Mouse (Mus musculus) adrenal gland, adult 2 months (tissue): ENCODE results near the gene Rgl3. TPM values are rescaled to one million over a fixed set of nuclear protein-coding genes. Genes with fewer than 3 reads are reported as not detected.

Experiments
- polyA plus RNA-seq: library from polyadenylated mRNA; depleted of rRNA; stranded (reverse); fragments of >200 nt; gene quantifications from 2 replicates; pipeline ENCODE4 v1.2.3, GENCODE M21; 2012; rRNA removed
- total RNA-seq, 2 experiments: library from RNA; stranded (reverse); gene quantifications; 2 replicates each; pipeline ENCODE4 v1.2.3; 2021

Rgl3 gene
- total and polyA plus RNA-seq, 3 experiments = 14.2 to 177 (median 46.9) TPM

Other genes starting within 250 kb of the Rgl3 start
- 1 to 10 TPM; 1.9 to 3.7 TPM for gene Spc24, start 229.1 kb downstream of the Rgl3 start, total RNA-seq
- gene Spc24, start 229.1 kb downstream of the Rgl3 start, polyA plus RNA-seq = 1.4 and 1.5 TPM in 2 replicates
- gene Kank2, start 190.7 kb downstream of the Rgl3 start, total RNA-seq = 10 to 100 TPM; 28.4 to 56.2 TPM
- gene Kank2, start 190.7 kb downstream of the Rgl3 start, polyA plus RNA-seq = 67.8 and 76.1 TPM in 2 replicates
- gene Angptl8, start 153.9 kb downstream of the Rgl3 start, total RNA-seq = 1 to 10 TPM; 8.1 to 8.7 TPM
- gene Angptl8, start 153.9 kb downstream of the Rgl3 start, polyA plus RNA-seq = 26.5 and 55.8 TPM in 2 replicates
- 10 to 100 TPM; 32.9 to 37.0 TPM for gene Dock6, start 136.8 kb downstream of the Rgl3 start, total RNA-seq
- gene Dock6, start 136.8 kb downstream of the Rgl3 start, polyA plus RNA-seq = 76.6 and 91.2 TPM in 2 replicates
- 10 to 100 TPM; 48.3 to 52.2 TPM for gene Rab3d, start 71.3 kb downstream of the Rgl3 start, total RNA-seq
- 75.9 and 84.8 TPM in 2 replicates for gene Rab3d, start 71.3 kb downstream of the Rgl3 start, polyA plus RNA-seq
- gene Ccdc159, start 62.0 kb downstream of the Rgl3 start, total RNA-seq = 10 to 100 TPM in 1 of 2 experiments, 1 to 10 TPM in 1; 9.4 to 10.5 TPM
- gene Ccdc159, start 62.0 kb downstream of the Rgl3 start, polyA plus RNA-seq = 17.3 and 24.5 TPM in 2 replicates
- gene Tmem205, start 61.9 kb downstream of the Rgl3 start, total RNA-seq = 100 to 1,000 TPM; 381 to 452 TPM
- 1,222 and 1,525 TPM in 2 replicates for gene Tmem205, start 61.9 kb downstream of the Rgl3 start, polyA plus RNA-seq
- gene Plppr2, start 52.4 kb downstream of the Rgl3 start, total RNA-seq = 10 to 100 TPM; 21.7 to 31.7 TPM
- 120 and 147 TPM in 2 replicates for gene Plppr2, start 52.4 kb downstream of the Rgl3 start, polyA plus RNA-seq
- gene Swsap1, start 33.7 kb downstream of the Rgl3 start, total RNA-seq = 10 to 100 TPM; 14.2 to 18.6 TPM
- gene Swsap1, start 33.7 kb downstream of the Rgl3 start, polyA plus RNA-seq = 12.4 and 20.2 TPM in 2 replicates
- 1 to 10 TPM; 1.5 to 2.7 TPM for gene Epor, start 25.9 kb downstream of the Rgl3 start, total RNA-seq
- gene Epor, start 25.9 kb downstream of the Rgl3 start, polyA plus RNA-seq = 3.7 and 6.0 TPM in 2 replicates
- gene Ccdc151, start 13.2 kb upstream of the Rgl3 start, total RNA-seq = 1 to 10 TPM in 1 of 2 experiments, under 1 TPM in 1; 0.73 to 1.0 TPM
- 0.47 and 0.73 TPM in 2 replicates for gene Ccdc151, start 13.2 kb upstream of the Rgl3 start, polyA plus RNA-seq
- 100 to 1,000 TPM; 166 to 175 TPM for gene Prkcsh, start 13.4 kb upstream of the Rgl3 start, total RNA-seq
- 136 and 209 TPM in 2 replicates for gene Prkcsh, start 13.4 kb upstream of the Rgl3 start, polyA plus RNA-seq
- 1 to 10 TPM; 2.1 to 2.4 TPM for gene Elavl3, start 62.6 kb upstream of the Rgl3 start, total RNA-seq
- gene Elavl3, start 62.6 kb upstream of the Rgl3 start, polyA plus RNA-seq = 1.3 and 1.7 TPM in 2 replicates
- gene Gm49318, start 81.8 kb upstream of the Rgl3 start, total RNA-seq = not detected
- gene Gm49318, start 81.8 kb upstream of the Rgl3 start, polyA plus RNA-seq = not detected in 2 replicates
- 1 to 10 TPM; 8.0 to 8.5 TPM for gene Zfp653, start 81.9 kb upstream of the Rgl3 start, total RNA-seq
- gene Zfp653, start 81.9 kb upstream of the Rgl3 start, polyA plus RNA-seq = 19.3 and 20.7 TPM in 2 replicates
- 10 to 100 TPM; 50.9 to 70.8 TPM for gene Ecsit, start 96.0 kb upstream of the Rgl3 start, total RNA-seq
- gene Ecsit, start 96.0 kb upstream of the Rgl3 start, polyA plus RNA-seq = 52.6 and 65.2 TPM in 2 replicates
- gene Cnn1, start 109.8 kb upstream of the Rgl3 start, total RNA-seq = 1 to 10 TPM in 1 of 2 experiments, under 1 TPM in 1; 0.58 to 3.8 TPM
- gene Cnn1, start 109.8 kb upstream of the Rgl3 start, polyA plus RNA-seq = 1.1 and 1.8 TPM in 2 replicates
- gene Elof1, start 127.7 kb upstream of the Rgl3 start, total RNA-seq = 10 to 100 TPM; 73.9 to 90.9 TPM
- 157 and 159 TPM in 2 replicates for gene Elof1, start 127.7 kb upstream of the Rgl3 start, polyA plus RNA-seq
- 10 to 100 TPM; 65.9 to 86.3 TPM for gene Acp5, start 146.3 kb upstream of the Rgl3 start, total RNA-seq
- gene Acp5, start 146.3 kb upstream of the Rgl3 start, polyA plus RNA-seq = 93.2 and 189 TPM in 2 replicates
- 10 to 100 TPM; 34.8 to 65.0 TPM for gene Pigyl, start 167.4 kb upstream of the Rgl3 start, total RNA-seq
- gene Pigyl, start 167.4 kb upstream of the Rgl3 start, polyA plus RNA-seq = 75.3 and 79.6 TPM in 2 replicates
- 1 to 10 TPM; 1.8 to 3.9 TPM for gene Zfp872, start 198.6 kb upstream of the Rgl3 start, total RNA-seq
- 0.11 and 0.16 TPM in 2 replicates for gene Zfp872, start 198.6 kb upstream of the Rgl3 start, polyA plus RNA-seq
- 10 to 100 TPM; 31.8 to 52.5 TPM for gene Zfp809, start 236.3 kb upstream of the Rgl3 start, total RNA-seq
- 11.9 and 26.1 TPM in 2 replicates for gene Zfp809, start 236.3 kb upstream of the Rgl3 start, polyA plus RNA-seq